Mouse (Mus musculus): ENCODE measurements around the gene Taldo1.
"Not testable (repeated sequence)": the region's sequence is repeated elsewhere in the genome, so short reads cannot be mapped to it uniquely, and the experiment has no call there.

Taldo1 gene

GRCm38 (mm10) chr7:141442199-141442598 lies 50.2 kb downstream of the Taldo1 start:
- no peak for DNase-seq

- DNase-seq, result no peak
Measured at GRCm38 (mm10) chr7:141443081-141443821, 51.3 kb downstream of the Taldo1 start.

- no peak for DNase-seq
Measured at GRCm38 (mm10) chr7:141443828-141444237, 51.8 kb downstream of the Taldo1 start, which contains the start of gene Pidd1. TSS of gene Pidd1 (minus strand) at chr7:141444025.

- not testable (repeated sequence) for DNase-seq
Measured at GRCm38 (mm10) chr7:141446374-141446773, 54.4 kb downstream of the Taldo1 start.

- DNase-seq, result peak; percentile 88
Measured at GRCm38 (mm10) chr7:141447110-141447991, 55.4 kb downstream of the Taldo1 start, which contains the start of gene Rplp2. TSS of gene Rplp2 (plus strand) at chr7:141447370.

GRCm38 (mm10) chr7:141451928-141452327 lies 59.9 kb downstream of the Taldo1 start:
- no peak for DNase-seq

All from right cerebral cortex, postnatal 4 days (tissue).